Mouse (Mus musculus): ENCODE data around the gene Med31. TPM values are rescaled to one million over a fixed set of nuclear protein-coding genes. Genes with fewer than 3 reads are reported as not detected.

The Med31 gene
- 23.3 and 26.0 TPM in 2 replicates for polyA plus RNA-seq (2015; fragmentation: Nextera tagmentation; extraction: Ambion mirVana)

GRCm38 (mm10) chr11:72215410-72215797 lies at the start of gene Med31:
Gene Med31, minus strand, starts transcription at chr11:72215592.

DNA sequence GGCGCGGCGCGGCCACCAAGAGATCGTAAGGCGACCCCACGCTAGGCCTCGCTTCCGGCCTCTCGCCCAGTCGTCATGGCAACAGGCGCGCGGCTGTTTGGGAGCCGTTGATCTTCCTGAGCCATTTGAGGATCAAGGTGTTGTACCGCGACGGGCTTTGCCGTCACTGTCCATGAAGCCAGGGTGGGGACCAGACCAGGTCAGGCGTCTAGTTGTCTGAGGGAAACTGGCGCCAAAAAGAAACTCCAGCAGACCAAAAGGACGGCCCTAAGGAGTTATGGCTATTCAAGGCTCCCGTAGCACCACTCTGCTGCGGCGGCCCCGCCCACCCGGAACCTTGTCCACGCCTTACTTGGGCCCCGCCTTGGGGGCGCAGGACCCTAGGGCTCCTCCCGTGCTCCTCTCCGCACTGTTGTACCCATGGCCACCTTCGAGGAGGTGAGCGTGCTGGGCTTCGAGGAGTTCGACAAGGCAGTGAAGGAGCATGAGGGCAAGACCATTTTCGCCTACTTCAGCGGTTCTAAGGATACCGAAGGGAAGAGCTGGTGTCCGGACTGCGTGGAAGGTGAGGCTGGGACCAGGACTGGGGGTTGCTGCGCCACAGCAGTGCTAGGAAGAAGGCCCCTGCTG lies 8.1 kb downstream of the Med31 start, which contains the start of the genes 4933427D14Rik and Txndc17:
Gene 4933427D14Rik, minus strand, starts transcription at position 256 of the 630 bp plus-strand sequence.
Gene Txndc17, plus strand, starts transcription at position 344 of the 630 bp plus-strand sequence.

GRCm38 (mm10) chr11:72206341-72207203 lies 8.8 kb downstream of the Med31 start, which contains the start of gene Gm43951:
Gene Gm43951, minus strand, starts transcription at chr11:72206840.

Other genes with a start within 250 kb of the Med31 start
- 0.26 and 0.47 TPM in 2 replicates for gene Aipl1, start 178.1 kb downstream of the Med31 start, polyA plus RNA-seq (2015; fragmentation: Nextera tagmentation; extraction: Ambion mirVana)
- gene Pimreg, start 173.6 kb downstream of the Med31 start, polyA plus RNA-seq (2015; fragmentation: Nextera tagmentation; extraction: Ambion mirVana) = 15.9 and 19.8 TPM in 2 replicates
- 0.23 and 0.47 TPM in 2 replicates for gene Pitpnm3, start 79.8 kb downstream of the Med31 start, polyA plus RNA-seq (2015; fragmentation: Nextera tagmentation; extraction: Ambion mirVana)
- 0.06 and 0.07 TPM in 2 replicates for gene Gm43951, start 8.8 kb downstream of the Med31 start, polyA plus RNA-seq (2015; fragmentation: Nextera tagmentation; extraction: Ambion mirVana)
- 6.0 and 7.7 TPM in 2 replicates for gene 4933427D14Rik, start 8.1 kb downstream of the Med31 start, polyA plus RNA-seq (2015; fragmentation: Nextera tagmentation; extraction: Ambion mirVana)
- 102 and 113 TPM in 2 replicates for gene Txndc17, start 8.0 kb downstream of the Med31 start, polyA plus RNA-seq (2015; fragmentation: Nextera tagmentation; extraction: Ambion mirVana)
- not detected in 2 replicates for gene Slc13a5, start 51.6 kb upstream of the Med31 start, polyA plus RNA-seq (2015; fragmentation: Nextera tagmentation; extraction: Ambion mirVana)
- gene Xaf1, start 86.0 kb upstream of the Med31 start, polyA plus RNA-seq (2015; fragmentation: Nextera tagmentation; extraction: Ambion mirVana) = 16.4 and 28.2 TPM in 2 replicates
- 0.07 TPM in 1 of 2 replicates, not detected in the other for gene Fbxo39, start 98.9 kb upstream of the Med31 start, polyA plus RNA-seq (2015; fragmentation: Nextera tagmentation; extraction: Ambion mirVana)
- not detected in 2 replicates for gene Tekt1, start 146.8 kb upstream of the Med31 start, polyA plus RNA-seq (2015; fragmentation: Nextera tagmentation; extraction: Ambion mirVana)
- 12.4 and 13.3 TPM in 2 replicates for gene Smtnl2, start 196.1 kb upstream of the Med31 start, polyA plus RNA-seq (2015; fragmentation: Nextera tagmentation; extraction: Ambion mirVana)
- not detected in 2 replicates for gene Ggt6, start 219.9 kb upstream of the Med31 start, polyA plus RNA-seq (2015; fragmentation: Nextera tagmentation; extraction: Ambion mirVana)
- gene Mybbp1a, start 225.8 kb upstream of the Med31 start, polyA plus RNA-seq (2015; fragmentation: Nextera tagmentation; extraction: Ambion mirVana) = 91.7 and 94.0 TPM in 2 replicates